1 mouse cellular context compared by ENCODE assay signal in the genomic region with DNA sequence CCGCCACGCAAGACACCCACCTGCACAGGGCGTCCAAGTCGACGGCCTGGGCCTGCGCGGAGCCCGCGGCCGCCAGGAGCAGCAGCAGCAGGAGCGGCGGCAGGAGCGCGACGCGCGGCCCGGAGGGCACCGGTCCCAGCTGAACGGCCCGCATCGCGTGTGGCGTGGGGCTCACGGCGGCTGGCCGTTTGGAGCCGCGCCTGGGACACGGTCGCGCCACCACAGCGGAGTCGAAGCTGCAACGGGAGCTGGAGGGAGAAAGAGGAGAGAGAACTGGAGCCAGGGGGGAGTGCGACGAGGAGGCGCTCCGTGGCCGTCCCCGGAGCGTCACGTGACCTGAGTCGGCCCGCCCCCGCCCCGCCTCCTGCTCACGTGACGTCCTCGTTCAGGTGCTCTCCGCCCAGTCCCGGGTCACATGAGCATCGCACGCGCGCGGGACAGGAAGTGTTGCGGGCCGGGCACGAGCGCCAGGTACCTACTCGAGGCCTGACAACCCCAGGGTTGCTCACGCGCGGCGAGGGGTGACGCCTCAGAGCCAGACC.
TF ChIP-seq lines count a peak whose summit lies in the region.

TSS of gene Igf2r (minus strand) at position 285 of the 542 bp plus-strand sequence.

TF ChIP-seq in CH12.LX, 34 proteins besides CTCF, POLR2A, EP300 and RAD21 (continued from another document):
- no peak for TF ChIP-seq ZMIZ1 (IDR thresholded peaks at IDR 0.05; ENCODE audit: low read depth, low read length)
- TF ChIP-seq NRF1 (IDR thresholded peaks at IDR 0.05; ENCODE audit: low read depth, low read length) = peak; percentile 37; the same call in 1 of the 2 replicates
- peak; percentile 95 for TF ChIP-seq USF2 (conservative IDR thresholded peaks at IDR 0.05; ENCODE audit: low read depth, low read length)
- TF ChIP-seq MAX (IDR thresholded peaks at IDR 0.05; ENCODE audit: low read length) = peak; percentile 94
- peak; percentile 29; the same call in 1 of the 2 replicates for TF ChIP-seq TCF12 (IDR thresholded peaks at IDR 0.05; ENCODE audit: low read depth, low read length)
- TF ChIP-seq CHD1 (IDR thresholded peaks at IDR 0.05; ENCODE audit: low read depth, low read length) = no peak
- TF ChIP-seq PAX5 (IDR thresholded peaks at IDR 0.05; ENCODE audit: low read length) = no peak
